Mouse (Mus musculus): ENCODE data around the gene March6. TPM values are rescaled to one million over a fixed set of nuclear protein-coding genes. Genes with fewer than 3 reads are reported as not detected.

Gene March6
- total RNA-seq, 1 experiment from 2014 or later: 154 TPM

DNA sequence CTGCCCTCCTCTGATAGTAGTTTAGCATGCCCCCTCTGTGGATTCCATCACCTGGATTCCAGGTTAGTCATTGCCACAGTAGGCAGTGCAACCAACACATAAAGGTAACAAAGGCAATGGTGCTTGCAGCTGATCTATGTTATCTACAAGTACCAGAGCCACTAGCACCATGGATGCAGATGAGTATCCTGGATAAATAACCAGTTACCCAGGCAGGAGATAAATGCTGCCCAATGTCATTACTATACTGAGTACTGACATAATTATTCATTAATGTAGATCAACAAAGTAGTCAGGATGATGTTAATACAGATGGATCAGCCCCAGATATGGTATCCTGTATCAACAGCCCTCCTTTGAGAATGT is 19.5 kb downstream of the March6 start:
- DNase-seq: no peak

DNA sequence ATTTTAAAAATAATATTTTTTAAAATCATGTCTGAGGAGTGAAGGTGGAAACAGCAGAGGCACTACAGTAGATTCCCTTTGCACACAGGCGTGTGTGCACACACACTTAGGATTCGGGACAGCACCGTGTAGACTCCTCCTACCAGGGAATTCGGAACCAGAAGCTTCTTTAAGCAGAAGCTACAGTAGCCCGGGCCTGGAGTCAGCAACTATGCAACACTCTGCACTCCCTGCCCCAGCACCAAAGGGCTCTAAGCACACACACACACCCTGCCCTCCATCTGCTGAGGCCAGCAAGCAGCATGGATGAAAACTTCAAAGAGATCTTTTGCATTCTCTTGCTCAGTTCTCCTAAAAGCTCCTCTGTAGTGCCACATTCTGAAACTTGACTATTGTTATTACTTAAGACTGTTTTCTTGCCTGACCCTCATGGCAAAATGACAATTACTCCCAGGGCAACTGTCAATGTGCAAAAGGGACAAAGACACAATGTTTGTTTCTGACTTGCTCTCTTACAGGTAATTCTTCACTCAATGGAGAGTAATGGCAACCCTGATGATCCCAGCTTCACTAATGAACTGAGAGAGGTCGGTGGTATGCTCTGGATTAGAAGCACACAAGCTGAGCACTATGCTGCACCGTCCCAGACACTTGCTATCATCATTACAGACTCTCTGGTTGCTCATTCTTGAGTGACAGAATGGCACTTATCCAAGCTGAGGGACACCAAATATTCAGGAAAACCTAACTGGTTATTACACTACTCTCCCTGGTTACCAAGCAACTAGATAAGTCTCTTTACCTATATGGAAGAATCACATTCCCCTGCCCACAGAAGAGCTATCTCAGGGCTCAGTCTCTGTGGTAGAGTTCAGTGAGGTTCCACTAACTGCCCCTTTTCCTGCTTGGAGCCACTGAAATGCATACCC is 20.1 kb downstream of the March6 start:
- DNase-seq: no peak

- no peak for DNase-seq
Observed at GRCm38 (mm10) chr15:31505082-31505481, 25.8 kb downstream of the March6 start.

GRCm38 (mm10) chr15:31503447-31503846 is 27.4 kb downstream of the March6 start:
- no peak for DNase-seq

GRCm38 (mm10) chr15:31502996-31503395 is 27.9 kb downstream of the March6 start:
- no peak for DNase-seq

DNA sequence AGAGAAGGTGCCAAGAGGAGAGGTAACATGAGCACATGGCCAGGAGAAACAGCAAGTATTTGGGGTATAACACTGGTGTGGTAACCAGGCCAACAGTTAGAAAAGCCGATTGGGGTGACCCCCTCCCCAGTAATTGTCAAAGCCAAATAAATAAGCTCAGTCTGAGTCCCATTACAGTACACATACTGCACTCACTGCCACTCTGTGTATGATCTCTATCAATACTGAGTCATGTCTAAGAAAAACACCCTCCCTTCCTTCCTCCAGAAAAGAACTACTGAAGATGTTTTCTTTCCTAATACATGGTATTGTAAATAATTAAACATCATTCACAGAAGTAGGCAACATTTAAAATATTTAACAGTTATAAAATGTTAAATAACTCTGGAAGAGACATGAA is 28.5 kb downstream of the March6 start:
- DNase-seq: no peak

- DNase-seq: no peak
Observed at GRCm38 (mm10) chr15:31494803-31495202, 36.0 kb downstream of the March6 start.

GRCm38 (mm10) chr15:31494310-31494709 is 36.5 kb downstream of the March6 start:
- DNase-seq: no peak

GRCm38 (mm10) chr15:31487407-31487806 is 43.4 kb downstream of the March6 start:
- no peak for DNase-seq

GRCm38 (mm10) chr15:31476678-31477077 is 54.2 kb downstream of the March6 start:
- no peak for DNase-seq

DNA sequence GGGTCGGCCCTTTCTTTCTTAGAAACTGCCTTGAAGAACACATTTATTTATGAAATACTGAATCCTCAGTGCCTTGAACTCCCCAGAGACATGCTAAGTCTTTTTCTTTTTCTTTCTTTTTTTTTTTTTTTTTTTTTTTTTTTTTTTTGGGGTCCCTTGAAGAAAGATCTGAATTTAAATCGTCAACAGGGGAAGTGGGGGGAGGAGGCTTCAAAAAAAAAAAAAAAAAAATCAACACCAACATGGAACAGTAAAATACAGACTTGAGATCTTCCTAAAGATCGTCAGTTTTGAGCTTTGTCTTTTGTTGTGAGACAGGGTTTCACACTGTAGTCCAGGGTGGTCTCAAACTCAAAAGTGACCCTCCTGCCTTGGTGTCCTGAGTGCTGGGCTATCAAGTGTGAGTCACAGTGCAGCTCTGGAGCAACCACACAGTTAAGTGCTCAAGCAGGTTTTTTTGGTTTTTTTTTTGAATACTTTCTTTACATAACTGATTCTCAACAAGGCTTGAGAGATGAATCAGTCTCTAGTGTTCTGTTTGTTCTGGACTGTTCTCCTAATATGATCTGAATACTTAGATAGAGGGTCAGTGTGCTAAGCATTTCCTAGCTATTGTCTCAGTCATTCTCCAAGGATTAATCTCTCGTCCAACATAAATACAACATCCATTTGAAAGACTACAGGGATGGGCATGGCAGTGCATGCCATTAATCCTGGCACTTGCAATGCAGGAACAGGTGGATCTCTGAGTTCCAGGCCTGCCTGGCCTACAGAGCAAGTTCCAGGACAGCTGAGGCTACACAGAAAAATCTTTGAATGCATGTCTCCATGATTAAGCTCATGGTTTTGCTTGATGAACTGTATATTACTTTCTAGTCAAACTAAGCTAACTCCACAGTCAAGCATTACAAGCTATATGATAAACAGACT is 57.9 kb downstream of the March6 start:
- no peak for DNase-seq

DNA sequence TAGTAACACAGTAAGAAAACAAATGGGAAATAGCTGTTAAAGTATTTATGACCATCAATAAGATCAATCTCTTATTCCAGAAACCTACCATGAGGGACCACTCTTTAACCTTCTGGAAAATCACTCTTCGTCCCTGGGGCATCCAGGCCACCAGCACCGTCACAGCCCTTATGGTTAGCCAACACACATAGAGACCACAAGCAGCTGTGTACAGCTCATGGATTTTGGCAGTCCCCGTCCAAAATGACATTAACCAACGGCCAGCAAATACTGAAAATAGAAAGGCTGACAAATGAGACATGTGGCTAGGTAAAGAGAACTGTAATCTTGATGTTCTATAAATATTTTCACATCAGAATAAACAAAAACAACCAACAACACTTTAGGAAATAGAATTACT is 59.3 kb downstream of the March6 start:
- no peak for DNase-seq

GRCm38 (mm10) chr15:31469497-31469896 is 61.4 kb downstream of the March6 start:
- no peak for DNase-seq

DNA sequence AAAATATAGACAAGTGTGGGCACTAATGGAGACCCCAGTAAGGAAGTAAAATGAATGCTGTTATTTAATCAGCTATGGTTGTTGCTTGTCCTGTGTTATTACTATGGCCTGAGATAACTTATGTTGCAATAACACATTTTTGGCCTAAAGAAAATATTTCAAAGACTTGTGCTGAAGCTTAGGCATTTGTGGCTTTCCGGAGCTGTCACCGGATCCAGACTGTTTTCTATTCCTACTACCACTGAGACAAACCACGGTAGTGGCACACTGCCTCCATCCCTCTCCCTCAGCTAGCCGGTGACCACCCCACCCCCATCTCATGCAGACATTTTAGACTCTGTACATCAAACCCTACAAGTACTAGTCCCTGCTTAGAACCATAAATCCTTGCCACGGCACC is 62.0 kb downstream of the March6 start:
- DNase-seq: no peak

DNA sequence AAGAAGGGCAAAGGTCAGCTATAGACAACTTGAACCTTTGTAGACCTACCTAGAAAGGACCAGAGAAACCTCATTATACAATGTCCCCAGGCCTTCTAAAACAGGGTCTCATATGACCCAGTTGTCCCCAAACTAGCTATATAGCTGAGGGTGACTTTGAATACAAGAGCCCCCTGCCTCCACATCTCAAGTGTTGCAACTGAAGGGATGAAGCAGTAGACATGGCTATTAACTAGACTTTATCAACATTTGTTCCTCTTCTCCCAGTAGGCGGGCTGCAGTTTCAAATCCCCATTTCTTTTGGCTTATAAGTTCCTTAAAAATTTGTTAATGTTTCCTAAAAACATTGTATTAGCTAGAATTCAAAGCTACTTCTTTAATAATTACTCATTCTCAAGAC is 64.1 kb downstream of the March6 start:
- no peak for DNase-seq

- no peak for DNase-seq
Observed at GRCm38 (mm10) chr15:31466295-31466694, 64.6 kb downstream of the March6 start.

GRCm38 (mm10) chr15:31465806-31466205 is 65.0 kb downstream of the March6 start:
- no peak for DNase-seq

DNA sequence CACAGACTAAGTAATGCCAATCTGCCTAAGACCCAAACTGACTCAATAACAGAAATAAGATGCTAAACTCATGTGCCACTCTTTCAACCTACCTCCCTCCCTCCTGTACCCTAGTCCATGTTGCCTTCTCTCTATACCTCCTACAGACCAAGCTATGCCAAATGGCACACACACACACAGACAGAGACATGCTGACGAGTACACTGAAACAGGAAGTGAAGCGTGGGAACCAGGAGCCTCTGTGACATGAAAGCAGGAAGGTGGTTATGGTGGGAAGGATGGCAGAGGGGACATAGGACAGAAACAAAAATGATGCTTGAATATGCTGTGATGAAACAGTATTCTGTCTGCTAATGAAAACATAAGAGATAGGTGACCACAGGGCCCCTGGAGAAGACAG is 70.3 kb downstream of the March6 start:
- DNase-seq: no peak

GRCm38 (mm10) chr15:31458081-31458480 is 72.8 kb downstream of the March6 start:
- peak; percentile 59 for DNase-seq

- no peak for DNase-seq
Observed at GRCm38 (mm10) chr15:31456381-31456780, 74.5 kb downstream of the March6 start.

DNA sequence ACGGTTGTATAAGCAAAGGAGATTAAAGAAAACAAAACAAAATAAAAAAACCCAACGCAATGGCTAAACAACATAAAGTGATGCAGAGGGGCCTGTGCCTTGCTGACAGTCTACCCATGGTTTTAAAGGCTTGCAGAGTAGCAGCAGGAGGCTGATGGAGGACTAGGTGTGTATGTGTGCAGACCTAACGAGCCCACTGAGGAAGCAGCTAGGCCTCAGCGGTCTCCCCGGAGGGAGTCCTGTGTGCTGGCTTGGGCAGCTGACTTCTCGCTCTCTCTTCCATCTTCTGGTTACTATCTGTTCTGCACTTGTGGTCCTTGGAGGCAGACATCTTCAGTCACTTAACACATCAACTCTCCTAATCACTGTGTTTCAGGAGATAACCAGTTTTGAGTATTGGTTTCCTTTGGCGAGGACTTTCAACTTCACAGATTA is 76.0 kb downstream of the March6 start:
- DNase-seq: no peak

- DNase-seq: no peak
Observed at GRCm38 (mm10) chr15:31454096-31454860, 76.6 kb downstream of the March6 start.
